Mouse (Mus musculus) kidney, adult 2 months (tissue): ENCODE data around the gene Mei1.
A peak's percentile ranks its signal among the peaks of the same experiment; 100 is the strongest.

Experiments used
- CTCF ChIP-seq: fragments of 200-500 bp; conservative IDR thresholded peaks from 2 replicates; pipeline ENCODE4 v1.5.1; 2011; ENCODE audit warnings: low read depth, mild to moderate bottlenecking, control low read depth, low read length, moderate library complexity, mixed read lengths; ENCODE audit not compliant: insufficient read depth, insufficient read length
- POLR2A ChIP-seq: fragments of 200-500 bp; IDR thresholded peaks from one replicate; pipeline ENCODE4 v1.6.1; 2011; ENCODE audit warnings: low read depth, low read length, control low read depth

GRCm38 (mm10) chr15:82138565-82138964 lies 68.8 kb downstream of the Mei1 start:
- TF ChIP-seq CTCF (peak; percentile 79), POLR2A (no peak)
